Mouse (Mus musculus): ENCODE results near the gene Ms4a5. TPM values are rescaled to one million over a fixed set of nuclear protein-coding genes. Genes with fewer than 3 reads are reported as not detected.
"Not testable (repeated sequence)": the region's sequence is repeated elsewhere in the genome, so short reads cannot be mapped to it uniquely, and the experiment has no call there.

Ms4a5 gene
- total and polyA plus RNA-seq, 2 experiments from 2014 or later: not detected

- ATAC-seq (ENCODE audit: insufficient read depth, low read depth): no peak
- H3K4me3 ChIP-seq (ENCODE audit: low read depth, low read length): no peak within 1 kb of the TSS
- H3K4me2 ChIP-seq (ENCODE audit: low read depth, low read length): no peak within 1 kb of the TSS
- no peak within 1 kb of the TSS for H3K9ac ChIP-seq (replicated peaks; ENCODE audit: low read depth, low read length)
- H3K27ac ChIP-seq (ENCODE audit: low read depth): no peak within 1 kb of the TSS
- H3K4me1 ChIP-seq (ENCODE audit: control insufficient read depth, insufficient read depth): no peaks in the 10 kb centered on the region
- no peaks in the 10 kb centered on the region for H3K9me3 ChIP-seq (replicated peaks; ENCODE audit: control insufficient read depth, low read length)
- no peak for TF ChIP-seq EP300 (IDR thresholded peaks at IDR 0.05; ENCODE audit: low read depth)
- TF ChIP-seq CTCF (IDR thresholded peaks at IDR 0.05; ENCODE audit: low read depth): no peak
- H3K36me3 ChIP-seq (replicated peaks; ENCODE audit: control insufficient read depth, insufficient read depth, low read length): no peaks in the 10 kb centered on the region
- WGBS: 74% methylated on average over 8 of the region's 8 CpGs
- DNase-seq (ENCODE audit: low spot score): no peak
- H3K27me3 ChIP-seq (ENCODE audit: control insufficient read depth, insufficient read depth, low read length): no peaks in the 10 kb centered on the region
Measured at GRCm38 (mm10) chr19:11266052-11266845, 17.4 kb downstream of the Ms4a5 start, which contains the start of gene Ms4a1. TSS of gene Ms4a1 (minus strand) at chr19:11266241.

GRCm38 (mm10) chr19:11264602-11265185, 19.0 kb downstream of the Ms4a5 start:
- DNase-seq (ENCODE audit: low spot score) (no peak), ATAC-seq (ENCODE audit: insufficient read depth, low read depth) (no peak)
- 70% methylated on average over 9 of the region's 9 CpGs for WGBS
- no peaks in the 10 kb centered on the region for H3K9me3 ChIP-seq (replicated peaks; ENCODE audit: control insufficient read depth, low read length)
- no peak overlapping the region for H3K9ac ChIP-seq (replicated peaks; ENCODE audit: low read depth, low read length)
- no peaks in the 10 kb centered on the region for H3K27me3 ChIP-seq (ENCODE audit: control insufficient read depth, insufficient read depth, low read length)
- TF ChIP-seq EP300 (IDR thresholded peaks at IDR 0.05; ENCODE audit: low read depth) (no peak), CTCF (IDR thresholded peaks at IDR 0.05; ENCODE audit: low read depth) (no peak)
- no peak overlapping the region for H3K4me3 ChIP-seq (ENCODE audit: low read depth, low read length)
- no peaks in the 10 kb centered on the region for H3K4me1 ChIP-seq (ENCODE audit: control insufficient read depth, insufficient read depth)
- no peak overlapping the region for H3K4me2 ChIP-seq (ENCODE audit: low read depth, low read length)
- H3K36me3 ChIP-seq (replicated peaks; ENCODE audit: control insufficient read depth, insufficient read depth, low read length): no peaks in the 10 kb centered on the region
- no peak overlapping the region for H3K27ac ChIP-seq (ENCODE audit: low read depth)

- ATAC-seq (ENCODE audit: insufficient read depth, low read depth): no peak
- H3K4me1 ChIP-seq (ENCODE audit: control insufficient read depth, insufficient read depth): no peaks in the 10 kb centered on the region
Measured at GRCm38 (mm10) chr19:11263549-11263948, 20.1 kb downstream of the Ms4a5 start.

GRCm38 (mm10) chr19:11262932-11263331, 20.7 kb downstream of the Ms4a5 start:
- not testable (repeated sequence) for H3K27ac ChIP-seq (ENCODE audit: low read depth); DNase-seq (ENCODE audit: low spot score); H3K4me2 ChIP-seq (ENCODE audit: low read depth, low read length); ATAC-seq (ENCODE audit: insufficient read depth, low read depth); H3K4me3 ChIP-seq (ENCODE audit: low read depth, low read length); H3K36me3 ChIP-seq (replicated peaks; ENCODE audit: control insufficient read depth, insufficient read depth, low read length); H3K9me3 ChIP-seq (replicated peaks; ENCODE audit: control insufficient read depth, low read length); H3K9ac ChIP-seq (replicated peaks; ENCODE audit: low read depth, low read length); H3K27me3 ChIP-seq (ENCODE audit: control insufficient read depth, insufficient read depth, low read length); H3K4me1 ChIP-seq (ENCODE audit: control insufficient read depth, insufficient read depth)
- 50% methylated on average over 4 of the region's 4 CpGs for WGBS

More at GRCm38 (mm10) chr19:11263549-11263948, 20.1 kb downstream of the Ms4a5 start:
- Histone ChIP-seq H3K9ac (replicated peaks; ENCODE audit: low read depth, low read length) (no peak overlapping the region), H3K4me2 (ENCODE audit: low read depth, low read length) (no peak overlapping the region), H3K36me3 (replicated peaks; ENCODE audit: control insufficient read depth, insufficient read depth, low read length) (no peaks in the 10 kb centered on the region), H3K9me3 (replicated peaks; ENCODE audit: control insufficient read depth, low read length) (no peaks in the 10 kb centered on the region), H3K27me3 (ENCODE audit: control insufficient read depth, insufficient read depth, low read length) (no peaks in the 10 kb centered on the region), H3K27ac (ENCODE audit: low read depth) (no peak overlapping the region), H3K4me3 (ENCODE audit: low read depth, low read length) (no peak overlapping the region)
- no peak for DNase-seq (ENCODE audit: low spot score)
- 68% methylated on average over 3 of the region's 3 CpGs for WGBS
- TF ChIP-seq CTCF (IDR thresholded peaks at IDR 0.05; ENCODE audit: low read depth): no peak
- no peak for TF ChIP-seq EP300 (IDR thresholded peaks at IDR 0.05; ENCODE audit: low read depth)

- no peaks in the 10 kb centered on the region for H3K36me3 ChIP-seq (replicated peaks; ENCODE audit: control insufficient read depth, insufficient read depth, low read length)
- H3K4me2 ChIP-seq (ENCODE audit: low read depth, low read length): no peak overlapping the region
- no peaks in the 10 kb centered on the region for H3K27me3 ChIP-seq (ENCODE audit: control insufficient read depth, insufficient read depth, low read length)
- H3K9ac ChIP-seq (replicated peaks; ENCODE audit: low read depth, low read length): no peak overlapping the region
- H3K4me3 ChIP-seq (ENCODE audit: low read depth, low read length): no peak overlapping the region
- no peaks in the 10 kb centered on the region for H3K9me3 ChIP-seq (replicated peaks; ENCODE audit: control insufficient read depth, low read length)
- H3K4me1 ChIP-seq (ENCODE audit: control insufficient read depth, insufficient read depth): no peaks in the 10 kb centered on the region
- no peak overlapping the region for H3K27ac ChIP-seq (ENCODE audit: low read depth)
- no peak for TF ChIP-seq CTCF (IDR thresholded peaks at IDR 0.05; ENCODE audit: low read depth)
- no peak for TF ChIP-seq EP300 (IDR thresholded peaks at IDR 0.05; ENCODE audit: low read depth)
- DNase-seq (ENCODE audit: low spot score) (no peak), ATAC-seq (ENCODE audit: insufficient read depth, low read depth) (no peak)
- 73% methylated on average over 2 of the region's 2 CpGs for WGBS
Measured at GRCm38 (mm10) chr19:11261522-11261921, 22.2 kb downstream of the Ms4a5 start.

All from heart, postnatal 0 days (tissue).